Mouse (Mus musculus) embryonic facial prominence, embryonic 14.5 days (tissue): ENCODE measurements at regions not wholly inside any gene's neighbourhood (a gene's known extent, or its start where the extent isn't known, plus 50 kb on each side); places are given as distances from the start of the nearest gene placed in this dataset.

Source experiments
- ATAC-seq: fragments of 200-750 bp; cut with Nextera tagmentation; 2 replicates; pipeline ENCODE4 v1.8.0; 2017; ENCODE audit warnings: low read depth, moderate number of reproducible peaks, moderate TSS enrichment
- DNase-seq: peaks from one replicate; pipeline ENCODE4 v3.0.0-alpha.2; 2015; ENCODE audit warnings: low spot score
- H3K27ac ChIP-seq: fragments of 300-500 bp; sonication (generic); replicated peaks from 2 replicates; pipeline ENCODE4 v1.5.1; 2014; ENCODE audit warnings: low read depth, mild to moderate bottlenecking, low read length, moderate library complexity
- H3K27me3 ChIP-seq: fragments of 300-500 bp; sonication (generic); replicated peaks from 2 replicates; pipeline ENCODE4 v1.6.1; 2014; ENCODE audit warnings: low read length; ENCODE audit not compliant: control insufficient read depth, insufficient read depth
- H3K36me3 ChIP-seq: fragments of 300-500 bp; sonication (generic); 2 replicates; pipeline ENCODE4 v1.6.1; 2014; ENCODE audit warnings: low read length, mixed read lengths; ENCODE audit not compliant: control insufficient read depth, insufficient read depth
- H3K4me1 ChIP-seq: fragments of 300-500 bp; sonication (generic); 2 replicates; pipeline ENCODE4 v1.6.1; 2014; ENCODE audit warnings: antibody characterized with exemption, low read length; ENCODE audit not compliant: control insufficient read depth, insufficient read depth
- H3K4me2 ChIP-seq: fragments of 300-500 bp; sonication (generic); 2 replicates; pipeline ENCODE4 v1.6.1; 2014; ENCODE audit warnings: low read depth, mild to moderate bottlenecking, low read length, moderate library complexity, mixed read lengths
- H3K4me3 ChIP-seq: fragments of 300-500 bp; sonication (generic); 2 replicates; pipeline ENCODE4 v1.5.1; 2014; ENCODE audit warnings: low read depth, mild to moderate bottlenecking, low read length
- H3K9ac ChIP-seq: fragments of 300-500 bp; sonication (generic); 2 replicates; pipeline ENCODE4 v1.6.1; 2014; ENCODE audit warnings: low read depth, mild to moderate bottlenecking, low read length, moderate library complexity, mixed read lengths
- H3K9me3 ChIP-seq: fragments of 300-500 bp; sonication (generic); 2 replicates; pipeline ENCODE4 v1.6.1; 2016; ENCODE audit warnings: low read length; ENCODE audit not compliant: control insufficient read depth
- WGBS: fragments of 180-500 bp; shearing (Covaris S2); extraction: QIAGEN DNeasy Blood & Tissue Kit; methylation state at CpG from one replicate; pipeline ENCODE4 v1.1.7; 2014; 5-methylcytosine and 5-hydroxymethylcytosine counted together

DNA sequence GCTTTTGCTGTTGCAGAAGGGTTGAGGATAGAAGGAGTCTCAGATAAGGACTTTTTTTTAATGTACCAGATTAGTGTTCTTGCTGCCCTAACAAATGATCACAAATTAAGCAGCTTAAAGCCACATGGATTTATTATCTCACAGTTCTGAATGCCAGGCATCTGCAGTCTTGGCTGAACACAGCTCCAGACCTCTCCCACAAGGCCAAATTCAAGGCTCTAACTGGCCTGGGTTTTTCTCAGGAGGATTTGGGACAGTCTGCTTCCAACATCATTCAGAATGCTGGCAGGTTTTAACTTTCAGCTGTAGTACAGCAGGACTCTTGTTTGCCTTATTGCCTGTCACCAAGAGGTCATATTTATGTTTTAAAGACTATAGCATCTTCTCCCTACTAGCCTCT lies 329.7 kb upstream of the Chrm2 start:
- Histone ChIP-seq H3K36me3 (no peaks in the 10 kb centered on the region), H3K27ac (no peak overlapping the region), H3K4me2 (no peak overlapping the region), H3K9me3 (no peaks in the 10 kb centered on the region), H3K4me1 (no peaks in the 10 kb centered on the region), H3K27me3 (no peaks in the 10 kb centered on the region), H3K9ac (no peak overlapping the region), H3K4me3 (no peak overlapping the region)
- no peak for DNase-seq
- no peak for ATAC-seq

DNA sequence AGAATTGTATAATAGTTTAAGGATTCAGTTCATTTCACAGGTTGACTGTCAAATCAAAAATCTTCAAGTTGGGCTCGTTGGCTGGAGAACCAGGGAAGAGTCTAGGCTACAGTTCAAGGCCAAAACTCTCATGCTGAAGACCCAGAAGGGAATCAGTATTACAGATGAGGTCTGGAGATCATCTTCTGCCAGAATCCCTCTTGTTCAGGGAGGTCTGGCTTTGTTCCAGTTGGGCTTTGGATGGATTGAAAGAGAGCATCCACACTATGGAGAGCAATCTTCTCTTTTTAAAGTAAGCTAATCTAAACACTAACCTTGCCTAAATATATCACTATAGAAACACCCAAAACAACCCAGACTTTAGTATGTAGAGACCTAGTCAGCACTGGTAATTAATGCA lies 327.5 kb upstream of the Chrm2 start:
- no peak for ATAC-seq
- Histone ChIP-seq H3K4me3 (no peak overlapping the region), H3K4me1 (no peaks in the 10 kb centered on the region), H3K27me3 (no peaks in the 10 kb centered on the region), H3K9me3 (no peaks in the 10 kb centered on the region), H3K9ac (no peak overlapping the region), H3K36me3 (no peaks in the 10 kb centered on the region), H3K27ac (no peak overlapping the region), H3K4me2 (no peak overlapping the region)
- 58% methylated on average over 1 of the region's 1 CpGs for WGBS
- DNase-seq: peak; percentile 51

DNA sequence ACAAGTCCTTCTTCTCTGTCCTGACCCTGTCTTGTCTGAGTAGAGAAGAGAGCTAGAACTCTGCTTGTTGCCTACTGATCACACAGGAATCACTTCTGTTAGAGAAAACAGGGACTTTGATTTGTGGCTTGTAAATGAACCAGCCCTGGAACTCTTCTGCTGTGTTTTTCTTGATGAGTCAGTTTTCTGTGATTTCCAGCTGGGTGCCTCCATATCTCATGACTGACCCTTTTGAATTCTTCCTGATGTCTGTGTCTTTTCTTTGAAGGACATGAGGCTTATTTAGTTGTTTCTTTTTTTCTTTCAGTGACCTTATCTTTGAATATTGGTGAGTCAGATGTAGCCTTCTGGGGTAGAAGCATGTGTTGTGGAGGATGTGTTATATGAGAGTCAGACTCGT lies 323.0 kb upstream of the Chrm2 start:
- WGBS: 79% methylated on average over 1 of the region's 1 CpGs
- no peak for ATAC-seq
- no peaks in the 10 kb centered on the region for H3K4me1 ChIP-seq
- H3K9ac ChIP-seq: no peak overlapping the region
- DNase-seq: no peak
- H3K36me3 ChIP-seq: no peaks in the 10 kb centered on the region
- H3K9me3 ChIP-seq: no peaks in the 10 kb centered on the region
- H3K27ac ChIP-seq: no peak overlapping the region
- no peaks in the 10 kb centered on the region for H3K27me3 ChIP-seq
- no peak overlapping the region for H3K4me3 ChIP-seq
- H3K4me2 ChIP-seq: no peak overlapping the region

DNA sequence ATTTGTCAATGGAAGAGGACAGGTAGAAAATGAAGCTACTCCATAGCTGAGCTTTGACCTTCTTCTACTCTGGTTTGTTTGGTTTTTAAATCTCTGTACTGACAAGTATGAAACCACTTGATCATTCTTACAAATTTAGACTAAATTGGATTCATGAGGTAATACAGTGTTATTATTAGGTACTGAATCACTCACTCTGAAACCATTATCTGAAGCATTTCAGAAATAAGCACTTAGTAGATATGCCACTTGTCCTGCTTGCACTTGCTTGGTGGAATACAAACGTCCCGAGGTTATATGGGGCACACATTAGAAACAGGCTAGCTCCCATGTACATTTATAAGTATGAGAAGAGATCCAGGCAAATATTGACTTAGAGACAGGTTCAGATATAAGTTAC lies 319.2 kb upstream of the Chrm2 start:
- no peak for ATAC-seq
- 67% methylated on average over 2 of the region's 2 CpGs for WGBS
- Histone ChIP-seq H3K9ac (no peak overlapping the region), H3K4me3 (no peak overlapping the region), H3K9me3 (no peaks in the 10 kb centered on the region), H3K27ac (no peak overlapping the region), H3K4me1 (no peaks in the 10 kb centered on the region), H3K36me3 (no peaks in the 10 kb centered on the region), H3K27me3 (no peaks in the 10 kb centered on the region), H3K4me2 (no peak overlapping the region)
- no peak for DNase-seq

DNA sequence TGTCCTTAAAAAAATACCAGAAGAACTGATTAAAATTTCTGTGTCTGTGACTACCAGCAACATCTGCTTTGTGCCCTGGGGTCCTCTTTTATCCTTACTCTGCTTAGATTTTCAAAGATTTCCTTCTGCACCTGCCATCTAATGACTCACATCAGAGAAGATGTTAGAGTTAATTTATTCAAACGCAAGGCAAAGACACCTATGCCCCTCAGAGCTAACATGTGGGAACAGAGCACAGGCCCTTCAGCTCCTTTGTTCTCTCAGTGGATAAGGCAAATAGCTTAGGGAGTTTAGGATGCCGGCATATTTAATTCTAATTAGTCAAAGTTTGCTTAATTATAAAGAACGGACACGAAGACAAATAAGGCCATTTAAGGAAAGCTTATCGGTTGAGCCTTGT lies 308.3 kb upstream of the Chrm2 start:
- ATAC-seq (no peak), DNase-seq (no peak)
- Histone ChIP-seq H3K36me3 (no peaks in the 10 kb centered on the region), H3K27ac (no peak overlapping the region), H3K27me3 (no peaks in the 10 kb centered on the region), H3K4me3 (no peak overlapping the region), H3K4me1 (no peaks in the 10 kb centered on the region), H3K4me2 (no peak overlapping the region), H3K9ac (no peak overlapping the region), H3K9me3 (no peaks in the 10 kb centered on the region)
- 71% methylated on average over 5 of the region's 5 CpGs for WGBS

DNA sequence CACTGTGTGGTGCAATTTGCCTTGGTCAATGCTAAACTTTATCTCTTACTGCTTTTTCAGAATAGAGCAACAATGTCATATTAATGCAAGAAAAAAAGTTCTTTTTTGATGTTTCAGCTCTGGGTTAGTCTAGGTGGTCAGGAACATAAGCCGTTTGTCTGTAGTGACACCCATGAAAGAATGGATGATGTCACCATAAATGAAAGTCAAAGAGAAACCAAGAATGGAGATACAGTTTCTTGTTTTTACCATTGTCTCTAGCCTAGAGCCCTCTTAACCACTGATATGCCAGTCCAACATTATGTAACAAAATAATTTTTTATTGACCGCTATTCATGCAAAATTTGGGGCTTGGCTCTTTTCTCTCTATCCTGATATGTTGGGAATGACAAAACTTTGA lies 294.3 kb upstream of the Chrm2 start:
- H3K4me3 ChIP-seq: no peak overlapping the region
- no peak overlapping the region for H3K4me2 ChIP-seq
- H3K4me1 ChIP-seq: no peaks in the 10 kb centered on the region
- no peak overlapping the region for H3K9ac ChIP-seq
- no peaks in the 10 kb centered on the region for H3K27me3 ChIP-seq
- H3K9me3 ChIP-seq: no peaks in the 10 kb centered on the region
- ATAC-seq (no peak), DNase-seq (no peak)
- no peaks in the 10 kb centered on the region for H3K36me3 ChIP-seq
- no peak overlapping the region for H3K27ac ChIP-seq
- 93% methylated on average over 2 of the region's 2 CpGs for WGBS

DNA sequence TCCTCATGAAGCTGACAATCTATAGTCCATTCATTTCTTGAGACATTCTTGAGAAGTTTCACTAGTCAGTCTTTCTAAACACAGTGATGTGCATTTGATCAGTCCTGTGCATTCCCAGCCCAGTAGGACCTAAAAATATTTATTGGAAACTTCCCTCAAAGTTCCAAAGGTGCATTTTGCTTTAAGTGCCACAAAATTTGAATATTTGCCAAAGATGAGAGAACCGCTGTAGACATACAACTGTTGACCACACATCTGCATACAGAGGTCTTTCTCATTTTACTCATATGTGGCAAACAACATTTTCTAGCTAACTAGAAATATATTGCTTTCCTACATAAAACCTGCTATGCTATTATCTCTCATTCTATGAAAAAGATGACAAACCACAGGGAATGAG lies 293.8 kb upstream of the Chrm2 start:
- DNase-seq (no peak), ATAC-seq (no peak)
- Histone ChIP-seq H3K27me3 (no peaks in the 10 kb centered on the region), H3K4me3 (no peak overlapping the region), H3K27ac (no peak overlapping the region), H3K9me3 (no peaks in the 10 kb centered on the region), H3K9ac (no peak overlapping the region), H3K4me2 (no peak overlapping the region), H3K4me1 (no peaks in the 10 kb centered on the region), H3K36me3 (no peaks in the 10 kb centered on the region)
- 83% methylated on average over 1 of the region's 1 CpGs for WGBS

DNA sequence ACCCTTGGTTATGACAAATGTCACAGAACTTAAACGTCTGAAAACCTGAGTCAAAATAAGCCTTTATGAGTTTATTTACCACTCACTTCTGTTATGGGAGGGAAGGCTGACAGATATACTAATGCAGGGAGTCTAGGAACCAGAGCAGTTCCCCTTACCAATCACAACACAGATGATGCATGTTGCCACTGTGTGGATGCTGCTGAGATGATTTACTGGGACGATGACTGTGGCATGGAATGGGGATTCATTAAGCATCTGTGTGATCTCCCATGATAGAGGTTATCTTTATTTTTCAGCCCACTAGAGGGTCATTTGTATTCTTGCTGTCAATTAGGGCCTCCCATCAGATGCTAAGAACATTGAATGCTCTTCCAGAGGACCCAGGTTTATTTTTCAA lies 290.5 kb upstream of the Chrm2 start:
- Histone ChIP-seq H3K27me3 (no peaks in the 10 kb centered on the region), H3K36me3 (no peaks in the 10 kb centered on the region), H3K9ac (no peak overlapping the region), H3K27ac (no peak overlapping the region), H3K9me3 (no peaks in the 10 kb centered on the region), H3K4me3 (no peak overlapping the region), H3K4me1 (no peaks in the 10 kb centered on the region), H3K4me2 (no peak overlapping the region)
- ATAC-seq (no peak), DNase-seq (no peak)
- WGBS: 79% methylated on average over 2 of the region's 2 CpGs

DNA sequence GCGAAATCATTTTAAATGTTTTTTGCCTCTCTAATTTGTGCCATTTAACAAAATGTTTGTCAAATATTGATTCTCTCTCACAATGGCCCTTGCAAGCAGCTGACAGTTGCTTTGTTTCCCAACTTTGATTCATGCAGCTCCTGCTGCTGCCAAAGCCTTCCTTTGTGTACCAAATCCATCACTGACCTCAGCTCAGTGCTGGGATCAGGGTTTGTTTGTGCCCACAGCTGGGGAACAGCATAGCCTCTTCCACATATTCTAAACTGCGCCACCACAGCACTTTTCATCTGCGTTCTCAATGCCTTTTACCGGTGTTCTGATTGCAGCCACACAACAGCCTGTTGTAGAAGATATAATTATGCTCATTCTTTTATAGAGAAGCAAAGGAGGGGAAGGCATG lies 289.7 kb upstream of the Chrm2 start:
- H3K4me3 ChIP-seq: no peak overlapping the region
- DNase-seq (no peak), ATAC-seq (no peak)
- no peaks in the 10 kb centered on the region for H3K9me3 ChIP-seq
- no peaks in the 10 kb centered on the region for H3K4me1 ChIP-seq
- 78% methylated on average over 4 of the region's 4 CpGs for WGBS
- no peak overlapping the region for H3K9ac ChIP-seq
- no peaks in the 10 kb centered on the region for H3K27me3 ChIP-seq
- no peak overlapping the region for H3K27ac ChIP-seq
- H3K4me2 ChIP-seq: no peak overlapping the region
- H3K36me3 ChIP-seq: no peaks in the 10 kb centered on the region
